Mouse (Mus musculus) MEL (cell line): ENCODE data around the gene Senp8.

ENCODE experiments used
- CHD2 ChIP-seq: IDR thresholded peaks from 2 replicates; pipeline ENCODE4 v1.6.1; 2011; ENCODE audit warnings: low read length, improper control_type of control experiment
- CTCF ChIP-seq, 3 experiments: IDR thresholded peaks in 2 of 3; conservative IDR thresholded peaks in 1 of 3; 2 replicates each; pipeline ENCODE4 v1.5.1; 2011 to 2012; ENCODE audit warnings: low read length in 3 of 3, low read depth in 2 of 3, mild to moderate bottlenecking in 2 of 3, improper control_type of control experiment in 1 of 3, inconsistent platforms in 1 of 3, mixed read lengths in 1 of 3, moderate library complexity in 1 of 3; ENCODE audit not compliant: control insufficient read depth in 1 of 3, insufficient read depth in 1 of 3, poor library complexity in 1 of 3, severe bottlenecking in 1 of 3
- GABPA ChIP-seq: IDR thresholded peaks from 2 replicates; pipeline ENCODE4 v1.6.1; 2012; ENCODE audit warnings: low read depth, mild to moderate bottlenecking, inconsistent platforms, low read length, improper control_type of control experiment, moderate library complexity
- GATA1 ChIP-seq: IDR thresholded peaks from 2 replicates; pipeline ENCODE4 v1.6.1; 2011; ENCODE audit warnings: low read depth, low read length, improper control_type of control experiment
- NELFE ChIP-seq: IDR thresholded peaks from 2 replicates; pipeline ENCODE4 v1.6.1; 2011; ENCODE audit warnings: low read depth, low read length, improper control_type of control experiment
- POLR2A ChIP-seq, 2 experiments: IDR thresholded peaks; 2 replicates each; pipeline ENCODE4 v1.6.1; 2011 to 2012; ENCODE audit warnings: low read length in 2 of 2, mild to moderate bottlenecking in 2 of 2, control low read depth in 1 of 2, improper control_type of control experiment in 1 of 2, low read depth in 1 of 2, moderate library complexity in 1 of 2; ENCODE audit not compliant: control insufficient read depth in 1 of 2, insufficient read depth in 1 of 2, poor library complexity in 1 of 2
- POLR2AphosphoS2 ChIP-seq: IDR thresholded peaks from 2 replicates; pipeline ENCODE4 v1.6.1; 2011; ENCODE audit warnings: low read length, improper control_type of control experiment
- TCF12 ChIP-seq: IDR thresholded peaks from 2 replicates; pipeline ENCODE4 v1.6.1; 2014; ENCODE audit warnings: low read depth, mild to moderate bottlenecking, inconsistent platforms, low read length, improper control_type of control experiment, moderate library complexity
- ZKSCAN1 ChIP-seq: IDR thresholded peaks from 2 replicates; pipeline ENCODE4 v1.6.1; 2012; ENCODE audit warnings: low read depth, mild to moderate bottlenecking, inconsistent platforms, low read length, improper control_type of control experiment, moderate library complexity

GRCm38 (mm10) chr9:59716275-59716898, 34.1 kb downstream of the Senp8 start:
- TF ChIP-seq CTCF (IDR thresholded peaks at IDR 0.05 in 2 of 3, conservative IDR thresholded peaks at IDR 0.05 in 1 of 3; ENCODE audit: control insufficient read depth in 1 of 3, insufficient read depth in 1 of 3, low read depth in 2 of 3, low read length in 3 of 3, poor library complexity in 1 of 3, severe bottlenecking in 1 of 3) (no peak), POLR2AphosphoS2 (no peak), GATA1 (no peak), CHD2 (no peak), ZKSCAN1 (no peak), POLR2A (IDR thresholded peaks at IDR 0.05; ENCODE audit: control insufficient read depth in 1 of 2, insufficient read depth in 1 of 2, low read depth in 1 of 2, low read length in 2 of 2, poor library complexity in 1 of 2) (no peak), TCF12 (no peak), NELFE (no peak), GABPA (no peak)
